Comparison of ENCODE assay signal across 23 mouse cellular contexts in genomic region chr2:62670301-62670700, GRCm38 (mm10).
"Had no signal": no experiment of that assay in that cellular context is flagged by ENCODE, and none has a peak within 500 bp of the region (broad histone marks: within the 10 kb centered on the region; RNA-seq: fewer than 3 reads in every experiment).

No protein-coding gene starts in this region.

- H3K27ac ChIP-seq: gastrocnemius, adult 2 months; heart, adult 2 months; heart, embryonic 13.5 days; heart, embryonic 15.5 days; hindbrain, embryonic 13.5 days; hindbrain, embryonic 15.5 days; hindbrain, postnatal 0 days; kidney, postnatal 0 days; layer of hippocampus, adult 2 months; left cerebral cortex, adult 2 months; limb, embryonic 10.5 days; limb, embryonic 12.5 days; liver, embryonic 13.5 days; liver, embryonic 15.5 days had no signal

- H3K4me3 ChIP-seq: gastrocnemius, adult 2 months; heart, adult 2 months; heart, embryonic 13.5 days; heart, embryonic 15.5 days; hindbrain, embryonic 13.5 days; hindbrain, embryonic 15.5 days; layer of hippocampus, adult 2 months; left cerebral cortex, adult 2 months; limb, embryonic 10.5 days; limb, embryonic 12.5 days; liver, embryonic 13.5 days; liver, embryonic 15.5 days had no signal

- H3K9ac ChIP-seq: heart, embryonic 13.5 days; heart, embryonic 15.5 days; hindbrain, embryonic 13.5 days; hindbrain, embryonic 15.5 days; limb, embryonic 12.5 days; liver, embryonic 13.5 days; liver, embryonic 15.5 days; liver, postnatal 0 days had no signal

- H3K27me3 ChIP-seq: heart, embryonic 13.5 days; heart, embryonic 15.5 days; hindbrain, embryonic 15.5 days; limb, embryonic 12.5 days; liver, embryonic 13.5 days; liver, embryonic 15.5 days had no signal

- H3K36me3 ChIP-seq: heart, embryonic 15.5 days; hindbrain, embryonic 13.5 days; hindbrain, embryonic 15.5 days; limb, embryonic 10.5 days; limb, embryonic 12.5 days; liver, embryonic 13.5 days; liver, embryonic 15.5 days had no signal

- DNase-seq: gastrocnemius, adult 2 months; gastrocnemius, postnatal 10 days; gastrocnemius, postnatal 25 days; heart, adult 11 months; heart, adult 2 months; heart, postnatal 14 days; heart, postnatal 36 days; liver, embryonic 13.5 days; liver, postnatal 0 days; lung, adult 2 months had no signal

- H3K4me2 ChIP-seq: heart, embryonic 11.5 days; heart, embryonic 13.5 days; heart, embryonic 15.5 days; hindbrain, embryonic 13.5 days; hindbrain, embryonic 15.5 days; limb, embryonic 12.5 days; liver, embryonic 13.5 days; liver, embryonic 15.5 days had no signal

- ATAC-seq: hindbrain, postnatal 0 days; intestine, embryonic 16.5 days; liver, postnatal 0 days had no signal

- H3K9me3 ChIP-seq: heart, embryonic 13.5 days; heart, embryonic 15.5 days; hindbrain, embryonic 13.5 days; hindbrain, embryonic 15.5 days; limb, embryonic 10.5 days; limb, embryonic 12.5 days; liver, embryonic 13.5 days; liver, embryonic 15.5 days had no signal

- H3K4me1 ChIP-seq: heart, embryonic 15.5 days; hindbrain, embryonic 13.5 days; hindbrain, embryonic 15.5 days; limb, embryonic 10.5 days; limb, embryonic 12.5 days; liver, embryonic 15.5 days had no signal
